Mouse (Mus musculus) cerebellum, adult 11 months (tissue): ENCODE results near the gene Glmn.

Experiments
- DNase-seq: peaks from one replicate; pipeline ENCODE4 v3.0.0; 2022

The Glmn gene

GRCm38 (mm10) chr5:107597301-107598077 is at the start of gene Glmn, which contains the start of gene Rpap2:
TSS of gene Glmn (minus strand) at chr5:107597888.
TSS of gene Rpap2 (plus strand) at chr5:107597373.
- peak; percentile 83 for DNase-seq

GRCm38 (mm10) chr5:107645935-107646334 is 48.2 kb upstream of the Glmn start:
- no peak for DNase-seq

DNA sequence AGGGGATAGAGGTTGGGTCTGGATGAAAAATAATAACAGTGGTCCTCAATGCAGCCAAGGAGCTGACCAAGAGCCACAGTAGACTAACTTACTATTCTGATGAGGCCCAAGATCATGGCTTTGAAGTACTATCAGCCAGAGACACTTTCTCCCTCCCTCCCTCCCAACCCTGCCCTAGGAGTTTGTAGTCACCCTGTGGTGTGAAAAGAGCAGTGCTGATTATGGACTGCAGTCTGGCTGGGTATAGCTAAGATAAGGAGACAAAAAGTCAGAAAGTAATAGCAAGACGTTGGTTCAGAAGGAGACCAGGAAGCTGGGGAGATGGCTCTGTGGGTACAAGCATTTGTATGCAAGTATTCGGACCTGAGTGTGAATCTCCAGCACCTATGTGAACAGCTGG is 46.9 kb upstream of the Glmn start:
- no peak for DNase-seq

- DNase-seq, result no peak
These were observed 40.7 kb upstream of the Glmn start for GRCm38 (mm10) chr5:107638366-107638765.

GRCm38 (mm10) chr5:107637106-107637505 is 39.4 kb upstream of the Glmn start:
- DNase-seq, result no peak

DNA sequence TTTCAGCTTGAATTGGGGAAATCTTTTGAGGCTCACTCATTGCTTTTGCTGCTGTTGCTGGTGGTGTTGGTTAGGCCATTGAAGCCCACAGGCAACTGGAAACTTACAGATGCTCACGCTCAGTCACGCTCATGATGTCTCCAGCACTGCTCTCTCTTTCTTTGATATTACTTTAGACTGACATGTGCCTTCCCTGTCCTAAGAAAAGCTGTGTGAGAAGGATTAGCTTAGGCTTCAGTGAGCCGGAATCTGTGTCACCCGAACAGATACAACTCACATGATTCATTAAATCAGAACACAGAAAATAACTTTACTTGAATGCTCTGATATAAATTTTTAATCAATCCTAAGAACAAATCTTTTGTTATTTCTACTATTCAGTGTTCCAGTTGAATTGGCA is 36.0 kb upstream of the Glmn start:
- DNase-seq, result no peak

- no peak for DNase-seq
These were observed 23.6 kb upstream of the Glmn start for GRCm38 (mm10) chr5:107621327-107621726.

GRCm38 (mm10) chr5:107617986-107618385 is 20.3 kb upstream of the Glmn start:
- DNase-seq, result no peak

- DNase-seq, result peak; percentile 39
These were observed 13.5 kb upstream of the Glmn start for GRCm38 (mm10) chr5:107611224-107611623.

DNA sequence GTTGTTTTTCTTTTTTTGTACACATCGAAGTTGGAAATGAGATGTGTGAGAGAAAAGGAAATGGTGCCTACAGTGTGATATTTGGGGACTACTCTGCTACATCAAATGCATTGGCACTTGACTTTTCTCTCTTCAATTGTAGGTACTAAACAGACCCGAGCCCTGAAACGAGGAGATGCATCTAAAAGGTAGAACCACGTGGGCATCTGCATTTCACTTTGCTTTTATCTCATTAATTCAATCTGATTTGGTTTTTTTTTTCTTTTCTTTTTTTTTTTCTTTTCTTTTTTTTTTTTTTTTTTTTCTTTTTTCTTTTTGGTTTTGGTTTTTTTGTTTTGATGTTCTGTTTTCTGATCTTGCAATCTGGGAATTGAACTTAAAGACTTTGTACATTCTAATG is 692 bp upstream of the Glmn start:
- DNase-seq, result no peak

DNA sequence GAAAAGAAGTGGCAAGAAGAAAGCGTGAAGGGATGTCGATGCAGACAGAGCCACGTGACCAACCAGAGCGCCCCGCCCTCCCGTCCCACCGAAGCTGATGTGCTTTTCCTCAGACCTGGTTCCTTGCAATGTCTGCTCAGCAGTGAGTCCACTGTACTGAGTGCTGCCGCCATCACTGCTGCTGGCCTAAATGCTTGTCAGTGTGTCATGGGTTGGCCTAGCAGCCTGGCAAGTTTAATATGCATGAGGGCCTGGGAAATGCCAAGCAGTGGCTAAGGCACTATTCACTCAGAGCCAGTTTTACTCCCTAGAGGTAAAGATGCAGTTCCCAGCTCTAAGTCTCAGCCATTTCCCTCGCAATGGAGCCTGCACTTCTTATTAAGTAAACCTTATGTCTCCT is 28.5 kb downstream of the Glmn start:
- no peak for DNase-seq

DNA sequence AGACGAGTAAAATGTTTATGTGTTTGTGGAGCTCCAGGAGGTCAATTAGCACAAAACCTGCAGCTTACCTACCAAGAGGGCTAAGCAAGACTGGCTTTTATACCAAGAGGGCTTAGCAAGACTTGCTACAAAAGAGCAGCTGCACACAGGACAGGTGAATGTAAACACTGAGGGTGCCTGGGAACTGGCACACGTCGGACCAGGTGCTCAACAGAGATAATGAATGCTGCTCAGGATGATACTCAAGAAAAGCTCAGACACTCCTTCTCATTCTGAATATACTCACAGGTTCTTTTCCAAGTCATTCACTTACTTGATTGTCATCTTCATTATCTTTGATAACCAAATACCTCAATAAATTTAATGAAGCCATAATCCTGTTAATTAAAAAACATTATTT is 40.7 kb downstream of the Glmn start:
- DNase-seq, result no peak

- DNase-seq, result no peak
These were observed 43.4 kb downstream of the Glmn start for GRCm38 (mm10) chr5:107554336-107554735.

- DNase-seq, result no peak
These were observed 49.2 kb downstream of the Glmn start for GRCm38 (mm10) chr5:107548444-107548843.

GRCm38 (mm10) chr5:107547955-107548354 is 49.7 kb downstream of the Glmn start:
- no peak for DNase-seq

DNA sequence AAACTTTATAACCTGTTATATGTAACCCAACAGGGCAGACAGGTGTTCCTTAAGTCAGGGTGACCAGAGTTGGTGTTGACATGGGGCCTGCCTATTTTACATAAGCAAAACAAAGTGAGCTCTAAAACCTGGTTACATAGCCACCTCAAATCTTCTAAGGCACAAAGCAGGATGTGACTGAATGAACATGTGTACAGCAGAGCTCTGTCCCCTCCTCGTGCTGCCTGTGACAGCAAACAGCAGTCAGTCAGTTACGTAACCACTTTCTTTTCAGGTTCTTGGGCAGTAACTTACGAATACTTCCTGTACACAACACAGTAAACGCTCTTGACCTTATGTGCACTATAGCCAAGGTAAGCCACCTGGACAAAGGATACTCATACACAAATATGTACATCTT is 51.8 kb downstream of the Glmn start:
- no peak for DNase-seq

DNA sequence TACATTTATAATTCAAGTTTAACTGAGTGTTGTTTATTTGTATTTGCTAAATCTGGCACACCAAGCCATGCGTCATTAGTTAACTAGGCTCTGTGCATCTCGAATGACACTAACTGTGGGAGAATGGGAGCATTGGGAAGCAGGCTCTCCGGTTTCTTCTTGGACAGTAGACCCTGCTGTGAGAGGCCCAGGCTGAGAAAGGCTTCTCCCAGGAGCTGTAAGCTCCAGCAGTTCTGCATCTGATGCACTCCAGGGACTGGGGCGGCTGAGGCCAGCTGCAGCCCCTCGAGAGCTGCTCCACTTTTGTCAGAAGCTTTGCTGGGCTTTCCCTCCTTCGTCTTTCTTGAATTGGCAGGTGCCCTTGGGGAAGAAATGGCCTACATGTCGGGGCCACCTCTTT is 56.0 kb downstream of the Glmn start:
- no peak for DNase-seq

GRCm38 (mm10) chr5:107534581-107534980 is 63.1 kb downstream of the Glmn start, which contains the start of gene 1700028K03Rik:
TSS of gene 1700028K03Rik (plus strand) at chr5:107534709.
- DNase-seq, result no peak

DNA sequence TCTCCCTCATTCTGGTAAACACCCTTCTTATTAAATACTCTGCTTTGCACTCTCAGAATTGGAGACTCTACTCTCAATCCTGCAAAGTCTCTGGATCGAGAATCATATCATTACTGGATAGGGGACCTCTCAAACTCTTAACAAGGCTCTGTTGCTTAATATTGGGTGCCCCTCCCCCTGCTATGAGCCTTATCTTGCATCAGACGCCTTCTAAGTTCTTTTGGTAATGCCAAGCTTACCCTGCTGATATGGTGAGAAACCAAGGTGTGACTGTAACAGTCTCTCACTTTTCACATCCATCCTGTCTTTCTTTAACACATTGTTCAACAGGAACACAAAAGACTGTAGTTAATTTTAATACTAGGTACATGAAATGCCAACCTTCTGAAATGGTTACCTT is 64.1 kb downstream of the Glmn start:
- DNase-seq, result no peak

DNA sequence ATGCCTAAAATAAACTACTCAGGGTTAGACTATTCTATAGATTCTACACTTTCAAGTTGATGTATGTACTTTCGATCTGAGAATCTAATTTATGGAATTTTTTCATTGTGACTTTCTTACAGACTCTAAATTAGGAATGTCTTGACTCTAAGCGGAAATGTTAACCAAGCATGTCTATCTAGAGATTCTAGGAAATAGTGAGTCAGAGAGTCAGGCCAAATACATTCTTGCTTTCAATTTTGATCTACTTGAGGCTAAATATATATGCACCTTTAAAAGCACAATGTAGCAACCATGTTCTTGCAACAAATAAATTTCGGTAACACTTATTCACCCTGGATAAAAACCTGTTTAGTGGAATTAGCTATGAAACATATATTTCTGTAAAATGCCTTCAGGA is 68.8 kb downstream of the Glmn start:
- DNase-seq, result no peak

GRCm38 (mm10) chr5:107524281-107524680 is 73.4 kb downstream of the Glmn start:
- DNase-seq, result no peak

- DNase-seq, result no peak
These were observed 75.8 kb downstream of the Glmn start for GRCm38 (mm10) chr5:107521897-107522296.

- no peak for DNase-seq
These were observed 76.3 kb downstream of the Glmn start for GRCm38 (mm10) chr5:107521386-107521785.

DNA sequence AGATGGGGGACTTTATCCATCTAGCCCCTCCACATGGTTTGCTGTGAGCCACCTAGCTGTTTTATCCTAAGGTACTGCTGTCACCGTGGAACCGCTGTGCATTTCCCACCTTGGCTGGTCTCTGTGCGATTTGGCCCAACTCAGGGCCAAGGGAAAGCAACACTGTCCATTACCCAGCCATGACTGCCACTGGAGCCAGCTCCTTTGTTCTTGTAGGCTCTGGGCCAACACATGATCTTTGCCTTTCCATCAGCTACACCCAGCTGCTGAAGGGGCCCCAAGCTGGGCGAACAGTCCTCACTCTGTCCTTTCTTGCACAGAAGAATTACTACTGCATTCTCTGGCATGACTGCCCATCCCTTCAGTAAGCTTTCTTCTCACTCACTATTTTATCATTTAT is 79.1 kb downstream of the Glmn start:
- no peak for DNase-seq

- no peak for DNase-seq
These were observed 81.6 kb downstream of the Glmn start for GRCm38 (mm10) chr5:107516087-107516486.
